Mouse (Mus musculus) MEL (cell line): ENCODE data around the gene Robo3.

ENCODE experiments used
- BHLHE40 ChIP-seq: IDR thresholded peaks from 2 replicates; pipeline ENCODE4 v1.6.1; 2012; ENCODE audit warnings: low read depth, mild to moderate bottlenecking, inconsistent platforms, low read length, improper control_type of control experiment, borderline replicate concordance
- CTCF ChIP-seq, 3 experiments: IDR thresholded peaks in 2 of 3; conservative IDR thresholded peaks in 1 of 3; 2 replicates each; pipeline ENCODE4 v1.5.1; 2011 to 2012; ENCODE audit warnings: low read length in 3 of 3, low read depth in 2 of 3, mild to moderate bottlenecking in 2 of 3, improper control_type of control experiment in 1 of 3, inconsistent platforms in 1 of 3, mixed read lengths in 1 of 3, moderate library complexity in 1 of 3; ENCODE audit not compliant: control insufficient read depth in 1 of 3, insufficient read depth in 1 of 3, poor library complexity in 1 of 3, severe bottlenecking in 1 of 3
- E2F4 ChIP-seq: IDR thresholded peaks from 2 replicates; pipeline ENCODE4 v1.6.1; 2011; ENCODE audit warnings: low read depth, low read length, improper control_type of control experiment, borderline replicate concordance
- EP300 ChIP-seq, 2 experiments: IDR thresholded peaks; 2 replicates each; pipeline ENCODE4 v1.6.1; 2011; ENCODE audit warnings: improper control_type of control experiment in 2 of 2, low read length in 2 of 2, low read depth in 1 of 2, mild to moderate bottlenecking in 1 of 2
- GATA1 ChIP-seq: IDR thresholded peaks from 2 replicates; pipeline ENCODE4 v1.6.1; 2011; ENCODE audit warnings: low read depth, low read length, improper control_type of control experiment
- HCFC1 ChIP-seq: IDR thresholded peaks from 2 replicates; pipeline ENCODE4 v1.6.1; 2012; ENCODE audit warnings: low read depth, mild to moderate bottlenecking, inconsistent platforms, low read length, improper control_type of control experiment, moderate library complexity
- MAZ ChIP-seq: IDR thresholded peaks from 2 replicates; pipeline ENCODE4 v1.6.1; 2012; ENCODE audit warnings: low read depth, mild to moderate bottlenecking, inconsistent platforms, low read length, improper control_type of control experiment
- MEF2A ChIP-seq: IDR thresholded peaks from 2 replicates; pipeline ENCODE4 v1.6.1; 2014; ENCODE audit warnings: low read depth, mild to moderate bottlenecking, inconsistent platforms, low read length, improper control_type of control experiment; ENCODE audit not compliant: poor library complexity, insufficient replicate concordance, severe bottlenecking; ENCODE audit errors: extremely low read depth
- MXI1 ChIP-seq: IDR thresholded peaks from 2 replicates; pipeline ENCODE4 v1.6.1; 2011; ENCODE audit warnings: mild to moderate bottlenecking, low read depth, low read length, improper control_type of control experiment
- NRF1 ChIP-seq: IDR thresholded peaks from 2 replicates; pipeline ENCODE4 v1.6.1; 2014; ENCODE audit warnings: low read depth, mild to moderate bottlenecking, inconsistent platforms, low read length, improper control_type of control experiment, moderate library complexity; ENCODE audit not compliant: poor library complexity, insufficient read depth, severe bottlenecking
- POLR2AphosphoS2 ChIP-seq: IDR thresholded peaks from 2 replicates; pipeline ENCODE4 v1.6.1; 2011; ENCODE audit warnings: low read length, improper control_type of control experiment
- TAL1 ChIP-seq: IDR thresholded peaks from 2 replicates; pipeline ENCODE4 v1.6.1; 2012; ENCODE audit warnings: mild to moderate bottlenecking, inconsistent platforms, low read length, moderate library complexity, mixed read lengths
- ZKSCAN1 ChIP-seq: IDR thresholded peaks from 2 replicates; pipeline ENCODE4 v1.6.1; 2012; ENCODE audit warnings: low read depth, mild to moderate bottlenecking, inconsistent platforms, low read length, improper control_type of control experiment, moderate library complexity
- ZNF384 ChIP-seq: IDR thresholded peaks from 2 replicates; pipeline ENCODE4 v1.6.1; 2012; ENCODE audit warnings: low read depth, mild to moderate bottlenecking, inconsistent platforms, low read length, improper control_type of control experiment

GRCm38 (mm10) chr9:37455868-37456267, 22.8 kb upstream of the Robo3 start:
- TF ChIP-seq BHLHE40 (no peak), ZKSCAN1 (no peak), EP300 (IDR thresholded peaks at IDR 0.05; ENCODE audit: low read depth in 1 of 2, low read length in 2 of 2) (no peak), POLR2AphosphoS2 (no peak), NRF1 (no peak), MAZ (no peak), ZNF384 (no peak), MXI1 (no peak), MEF2A (no peak), CTCF (IDR thresholded peaks at IDR 0.05 in 2 of 3, conservative IDR thresholded peaks at IDR 0.05 in 1 of 3; ENCODE audit: control insufficient read depth in 1 of 3, insufficient read depth in 1 of 3, low read depth in 2 of 3, low read length in 3 of 3, poor library complexity in 1 of 3, severe bottlenecking in 1 of 3) (no peak), TAL1 (no peak), E2F4 (no peak), HCFC1 (no peak), GATA1 (no peak)
